Comparison of ENCODE assay signal across 26 mouse cellular contexts in the genomic region with DNA sequence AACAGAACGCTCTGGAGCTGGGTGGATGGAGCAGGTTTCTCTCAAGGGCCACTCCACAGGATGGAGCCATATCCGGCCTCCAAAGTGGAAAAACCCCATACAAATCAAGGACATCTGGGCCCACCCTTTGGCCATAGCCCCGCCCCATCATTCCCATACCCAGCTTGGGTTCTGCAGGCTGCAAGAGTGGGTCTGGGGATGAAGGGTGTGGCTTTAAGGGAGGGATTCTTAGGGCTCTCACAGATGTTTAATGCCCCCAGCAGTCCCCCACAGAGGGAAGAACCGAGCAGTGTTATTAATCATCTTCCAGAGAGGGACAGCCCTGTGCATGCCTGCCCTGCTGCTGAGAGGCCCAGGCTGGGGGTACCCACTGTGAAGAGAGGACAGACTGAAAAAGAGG. TPM values are rescaled to one million over a fixed set of nuclear protein-coding genes. Genes with fewer than 3 reads are reported as not detected.
DNase-seq lines count a peak whose midpoint lies in the region; ATAC-seq lines count a peak whose summit lies in the region.
"Had no signal": no experiment of that assay in that cellular context is flagged by ENCODE, and none has a peak within 500 bp of the region (broad histone marks: within the 10 kb centered on the region; RNA-seq: fewer than 3 reads in every experiment).

No protein-coding gene starts in this region.

- peaks cover 47% of the 10 kb centered on the region for H3K27me3 ChIP-seq in hindbrain, embryonic 13.5 days
- H3K27me3 ChIP-seq in hindbrain, embryonic 14.5 days (ENCODE audit: control insufficient read depth, insufficient read depth, low read length) = peaks cover 22% of the 10 kb centered on the region
- peaks cover 20% of the 10 kb centered on the region for H3K27me3 ChIP-seq in lung, embryonic 16.5 days (ENCODE audit: control insufficient read depth, insufficient read depth, low read depth, low read length)
- peaks cover 27% of the 10 kb centered on the region for H3K27me3 ChIP-seq in limb, embryonic 12.5 days

- WGBS in hindbrain, embryonic 13.5 days = 51% methylated on average over 4 of the region's 4 CpGs
- 47% methylated on average over 4 of the region's 4 CpGs for WGBS in hindbrain, embryonic 14.5 days
- WGBS in lung, embryonic 16.5 days = 33% methylated on average over 4 of the region's 4 CpGs
- WGBS in limb, embryonic 12.5 days = 28% methylated on average over 4 of the region's 4 CpGs

- H3K4me1 ChIP-seq in hindbrain, embryonic 13.5 days (replicated peaks) = no peaks in the 10 kb centered on the region
- H3K4me1 ChIP-seq in hindbrain, embryonic 14.5 days (replicated peaks; ENCODE audit: control insufficient read depth, insufficient read depth, low read length) = no peaks in the 10 kb centered on the region
- H3K4me1 ChIP-seq in lung, embryonic 16.5 days (replicated peaks; ENCODE audit: control insufficient read depth, insufficient read depth, low read length) = no peaks in the 10 kb centered on the region
- peaks cover 11% of the 10 kb centered on the region; the same call in 1 of the 2 replicates for H3K4me1 ChIP-seq in limb, embryonic 12.5 days (replicated peaks)
- H3K4me1 ChIP-seq: forebrain, embryonic 15.5 days; heart, embryonic 13.5 days; liver, embryonic 13.5 days; midbrain, embryonic 10.5 days had no signal

- 0 out of 2 replicates have a peak overlapping the region, but pooled peaks have one; percentile 8 for H3K9ac ChIP-seq in hindbrain, embryonic 13.5 days
- no peak overlapping the region for H3K9ac ChIP-seq in hindbrain, embryonic 14.5 days
- H3K9ac ChIP-seq in lung, embryonic 16.5 days (ENCODE audit: low read length) = no peak overlapping the region
- no peak overlapping the region for H3K9ac ChIP-seq in limb, embryonic 12.5 days (replicated peaks)
- H3K9ac ChIP-seq: forebrain, embryonic 15.5 days; heart, embryonic 13.5 days; hindbrain, embryonic 15.5 days; liver, embryonic 13.5 days; lung, embryonic 14.5 days had no signal

- H3K4me3 ChIP-seq in hindbrain, embryonic 13.5 days = no peak overlapping the region
- H3K4me3 ChIP-seq in hindbrain, embryonic 14.5 days (replicated peaks; ENCODE audit: low read length) = no peak overlapping the region
- no peak overlapping the region for H3K4me3 ChIP-seq in lung, embryonic 16.5 days (ENCODE audit: low read length)
- H3K4me3 ChIP-seq in limb, embryonic 12.5 days (replicated peaks) = no peak overlapping the region
- H3K4me3 ChIP-seq: forebrain, embryonic 15.5 days; heart, embryonic 13.5 days; hindbrain, embryonic 15.5 days; liver, embryonic 13.5 days; midbrain, embryonic 10.5 days; myocyte had no signal

- DNase-seq in hindbrain, embryonic 14.5 days (ENCODE audit: low spot score) = no peak
- DNase-seq in lung, postnatal 14 days = no peak
- DNase-seq in R1 (ENCODE audit: low read depth, low spot score) = peak; percentile 54
- no peak for DNase-seq in layer of hippocampus, postnatal 25 days (ENCODE audit: extremely low spot score in 1 of 2, low spot score in 1 of 2)
- DNase-seq: adrenal gland, postnatal 10 days; cerebellum, postnatal 10 days; gastrocnemius, postnatal 14 days; heart, adult 18-20 months; left cerebral cortex, postnatal 4 days; liver, embryonic 13.5 days; lung, embryonic 14.5 days; right cerebral cortex, postnatal 25 days had no signal

- H3K36me3 ChIP-seq in hindbrain, embryonic 13.5 days = peaks cover 7% of the 10 kb centered on the region
- H3K36me3 ChIP-seq in hindbrain, embryonic 14.5 days (replicated peaks; ENCODE audit: control insufficient read depth, insufficient read depth) = no peaks in the 10 kb centered on the region
- no peaks in the 10 kb centered on the region for H3K36me3 ChIP-seq in lung, embryonic 16.5 days (ENCODE audit: control insufficient read depth, insufficient read depth, low read length)
- H3K36me3 ChIP-seq in limb, embryonic 12.5 days = peaks cover 8% of the 10 kb centered on the region; the same call in 1 of the 2 replicates
- H3K36me3 ChIP-seq: forebrain, embryonic 15.5 days; hindbrain, embryonic 15.5 days; midbrain, embryonic 10.5 days had no signal

- H3K27ac ChIP-seq in hindbrain, embryonic 13.5 days = no peak overlapping the region
- no peak overlapping the region for H3K27ac ChIP-seq in hindbrain, embryonic 14.5 days
- no peak overlapping the region for H3K27ac ChIP-seq in lung, embryonic 16.5 days (ENCODE audit: low read length)
- H3K27ac ChIP-seq in limb, embryonic 12.5 days = 0 out of 2 replicates have a peak overlapping the region, but pooled peaks have one; percentile 12
- H3K27ac ChIP-seq: forebrain, embryonic 15.5 days; heart, embryonic 13.5 days; hindbrain, embryonic 15.5 days; liver, embryonic 13.5 days; macrophage; midbrain, embryonic 10.5 days had no signal

- ATAC-seq in hindbrain, embryonic 13.5 days (ENCODE audit: low FRiP score) = no peak
- ATAC-seq in hindbrain, embryonic 14.5 days (ENCODE audit: low FRiP score) = no peak
- ATAC-seq in lung, embryonic 16.5 days (ENCODE audit: low read depth) = 0 out of 2 replicates have a peak, but pooled peaks have one; percentile 24
- no peak for ATAC-seq in limb, embryonic 12.5 days (ENCODE audit: insufficient number of reproducible peaks, insufficient read depth, low FRiP score, low TSS enrichment, low read depth)
- ATAC-seq in activated CD4-positive, CD25-positive, alpha-beta regulatory T cell, adult 4 months = no peak
- ATAC-seq: forebrain, embryonic 15.5 days; intestine, embryonic 16.5 days had no signal

- H3K9me3 ChIP-seq in hindbrain, embryonic 13.5 days = no peaks in the 10 kb centered on the region
- H3K9me3 ChIP-seq in hindbrain, embryonic 14.5 days (ENCODE audit: control insufficient read depth, low read length) = no peaks in the 10 kb centered on the region
- no peaks in the 10 kb centered on the region for H3K9me3 ChIP-seq in lung, embryonic 16.5 days (ENCODE audit: control insufficient read depth, low read length)
- H3K9me3 ChIP-seq in limb, embryonic 12.5 days = no peaks in the 10 kb centered on the region
- H3K9me3 ChIP-seq: forebrain, embryonic 15.5 days; heart, embryonic 13.5 days; hindbrain, embryonic 15.5 days; liver, embryonic 13.5 days; midbrain, embryonic 10.5 days had no signal

- no peak overlapping the region for H3K4me2 ChIP-seq in hindbrain, embryonic 13.5 days
- H3K4me2 ChIP-seq in hindbrain, embryonic 14.5 days (replicated peaks) = no peak overlapping the region
- H3K4me2 ChIP-seq in lung, embryonic 16.5 days (ENCODE audit: low read depth, low read length) = no peak overlapping the region
- H3K4me2 ChIP-seq in limb, embryonic 12.5 days = no peak overlapping the region
- H3K4me2 ChIP-seq: forebrain, embryonic 15.5 days; heart, embryonic 13.5 days; hindbrain, embryonic 15.5 days; liver, embryonic 13.5 days; lung, embryonic 14.5 days had no signal

RNA-seq across cellular contexts. Expression of a gene that starts 5.8 kb away (rescaled TPM):
- polyA plus RNA-seq in hindbrain, embryonic 13.5 days (2015; fragmentation: Nextera tagmentation; extraction: Ambion mirVana) = 0.28 and 0.45 TPM in 2 replicates
- 0.36 TPM in 1 of 2 replicates, not detected in the other for polyA plus RNA-seq in hindbrain, embryonic 14.5 days (2014; fragmentation: Nextera tagmentation; extraction: Ambion mirVana)
- polyA plus RNA-seq in lung, embryonic 16.5 days (2015; fragmentation: Nextera tagmentation; extraction: Ambion mirVana) = 0.87 and 1.2 TPM in 2 replicates
- polyA plus RNA-seq in limb, embryonic 12.5 days (2016; fragmentation: Nextera tagmentation; extraction: Ambion mirVana) = 2.7 and 4.0 TPM in 2 replicates
- under 1 TPM; 0.26 to 0.37 TPM for total RNA-seq in layer of hippocampus, postnatal 25 days (2021)
- not detected for polyA plus RNA-seq in activated CD4-positive, CD25-positive, alpha-beta regulatory T cell, adult 4 months (2017; shearing (Covaris generic))
- total RNA-seq: gastrocnemius, postnatal 14 days; heart, postnatal 25 days; left cerebral cortex, postnatal 4 days; MEL had no signal
- polyA plus RNA-seq: forebrain, embryonic 15.5 days; liver, embryonic 13.5 days; macrophage; myocyte had no signal

RNA-seq across cellular contexts. Expression of a gene that starts 10.5 kb away (rescaled TPM):
- polyA plus RNA-seq in hindbrain, embryonic 13.5 days (2015; fragmentation: Nextera tagmentation; extraction: Ambion mirVana) = 20.2 and 24.0 TPM in 2 replicates
- polyA plus RNA-seq in hindbrain, embryonic 14.5 days (2014; fragmentation: Nextera tagmentation; extraction: Ambion mirVana) = 20.5 and 22.4 TPM in 2 replicates
- 36.1 and 39.4 TPM in 2 replicates for polyA plus RNA-seq in lung, embryonic 16.5 days (2015; fragmentation: Nextera tagmentation; extraction: Ambion mirVana)
- polyA plus RNA-seq in limb, embryonic 12.5 days (2016; fragmentation: Nextera tagmentation; extraction: Ambion mirVana) = 22.7 and 24.1 TPM in 2 replicates
- total RNA-seq in layer of hippocampus, postnatal 25 days (2021) = 10 to 100 TPM; 40.5 to 46.2 TPM
- polyA plus RNA-seq in activated CD4-positive, CD25-positive, alpha-beta regulatory T cell, adult 4 months (2017; shearing (Covaris generic)) = 10 to 100 TPM; 33.5 to 39.9 TPM

RNA-seq across cellular contexts. Expression of a gene that starts 19.4 kb away (rescaled TPM):
- polyA plus RNA-seq in hindbrain, embryonic 13.5 days (2015; fragmentation: Nextera tagmentation; extraction: Ambion mirVana) = not detected in 2 replicates
- 0.25 TPM in 1 of 2 replicates, not detected in the other for polyA plus RNA-seq in hindbrain, embryonic 14.5 days (2014; fragmentation: Nextera tagmentation; extraction: Ambion mirVana)
- polyA plus RNA-seq in lung, embryonic 16.5 days (2015; fragmentation: Nextera tagmentation; extraction: Ambion mirVana) = not detected in 2 replicates
- not detected in 2 replicates for polyA plus RNA-seq in limb, embryonic 12.5 days (2016; fragmentation: Nextera tagmentation; extraction: Ambion mirVana)
- total RNA-seq in layer of hippocampus, postnatal 25 days (2021) = under 1 TPM in 1 of 2 experiments, not detected in 1; 0.20 TPM
- not detected for polyA plus RNA-seq in activated CD4-positive, CD25-positive, alpha-beta regulatory T cell, adult 4 months (2017; shearing (Covaris generic))
- total RNA-seq: left cerebral cortex, postnatal 4 days had no signal
- polyA plus RNA-seq: forebrain, embryonic 15.5 days; hindbrain, embryonic 15.5 days; intestine, embryonic 16.5 days; liver, embryonic 13.5 days; lung, embryonic 14.5 days; macrophage; midbrain, embryonic 10.5 days; spleen, adult 2 months had no signal

RNA-seq across cellular contexts. Expression of a gene that starts 22.7 kb away (rescaled TPM):
- polyA plus RNA-seq in hindbrain, embryonic 13.5 days (2015; fragmentation: Nextera tagmentation; extraction: Ambion mirVana) = 259 and 262 TPM in 2 replicates
- 308 and 347 TPM in 2 replicates for polyA plus RNA-seq in hindbrain, embryonic 14.5 days (2014; fragmentation: Nextera tagmentation; extraction: Ambion mirVana)
- polyA plus RNA-seq in lung, embryonic 16.5 days (2015; fragmentation: Nextera tagmentation; extraction: Ambion mirVana) = 204 and 217 TPM in 2 replicates
- 206 and 217 TPM in 2 replicates for polyA plus RNA-seq in limb, embryonic 12.5 days (2016; fragmentation: Nextera tagmentation; extraction: Ambion mirVana)
- total RNA-seq in layer of hippocampus, postnatal 25 days (2021) = 100 to 1,000 TPM; 201 to 234 TPM
- polyA plus RNA-seq in activated CD4-positive, CD25-positive, alpha-beta regulatory T cell, adult 4 months (2017; shearing (Covaris generic)) = 100 to 1,000 TPM; 226 to 265 TPM

RNA-seq across cellular contexts. Expression of a gene that starts 29.1 kb away (rescaled TPM):
- polyA plus RNA-seq in hindbrain, embryonic 13.5 days (2015; fragmentation: Nextera tagmentation; extraction: Ambion mirVana) = 782 and 783 TPM in 2 replicates
- 800 and 838 TPM in 2 replicates for polyA plus RNA-seq in hindbrain, embryonic 14.5 days (2014; fragmentation: Nextera tagmentation; extraction: Ambion mirVana)
- polyA plus RNA-seq in lung, embryonic 16.5 days (2015; fragmentation: Nextera tagmentation; extraction: Ambion mirVana) = 1,342 and 1,356 TPM in 2 replicates
- 1,161 and 1,172 TPM in 2 replicates for polyA plus RNA-seq in limb, embryonic 12.5 days (2016; fragmentation: Nextera tagmentation; extraction: Ambion mirVana)
- 100 to 1,000 TPM; 352 to 392 TPM for total RNA-seq in layer of hippocampus, postnatal 25 days (2021)
- polyA plus RNA-seq in activated CD4-positive, CD25-positive, alpha-beta regulatory T cell, adult 4 months (2017; shearing (Covaris generic)) = 1,000 to 10,000 TPM in 1 of 2 experiments, 100 to 1,000 TPM in 1; 537 to 1,178 TPM
